Mouse (Mus musculus) lung, postnatal 0 days (tissue): ENCODE results near the gene Slc25a22. TPM values are rescaled to one million over a fixed set of nuclear protein-coding genes. Genes with fewer than 3 reads are reported as not detected.
A peak's percentile ranks its signal among the peaks of the same experiment; 100 is the strongest.

Experiments
- ATAC-seq: fragments of 200-750 bp; cut with Nextera tagmentation; 2 replicates; pipeline ENCODE4 v1.8.0; 2017; ENCODE audit warnings: moderate library complexity
- DNase-seq: peaks from one replicate; pipeline ENCODE4 v3.0.0-alpha.2; 2016; ENCODE audit warnings: low spot score
- H3K27ac ChIP-seq: fragments of 300-500 bp; sonication (generic); 2 replicates; pipeline ENCODE4 v1.5.1; 2014; ENCODE audit warnings: antibody characterized with exemption, mild to moderate bottlenecking, low read length, mixed read lengths
- H3K27me3 ChIP-seq: fragments of 300-500 bp; sonication (generic); replicated peaks from 2 replicates; pipeline ENCODE4 v1.6.1; 2014; ENCODE audit warnings: low read length, mixed read lengths; ENCODE audit not compliant: insufficient read depth
- H3K36me3 ChIP-seq: fragments of 300-500 bp; sonication (generic); 2 replicates; pipeline ENCODE4 v1.6.1; 2014; ENCODE audit warnings: low read length, mixed read lengths; ENCODE audit not compliant: insufficient read depth
- H3K4me1 ChIP-seq: fragments of 300-500 bp; sonication (generic); 2 replicates; pipeline ENCODE4 v1.6.1; 2014; ENCODE audit warnings: antibody characterized with exemption, low read depth, low read length, mixed read lengths; ENCODE audit not compliant: insufficient read depth
- H3K4me2 ChIP-seq: fragments of 300-500 bp; sonication (generic); replicated peaks from 2 replicates; pipeline ENCODE4 v1.6.1; 2014; ENCODE audit warnings: low read depth, mild to moderate bottlenecking, low read length, moderate library complexity, mixed read lengths
- H3K4me3 ChIP-seq: fragments of 300-500 bp; sonication (generic); 2 replicates; pipeline ENCODE4 v1.5.1; 2014; ENCODE audit warnings: low read depth, low read length
- H3K9ac ChIP-seq: fragments of 300-500 bp; sonication (generic); replicated peaks from 2 replicates; pipeline ENCODE4 v1.6.1; 2014; ENCODE audit warnings: low read depth, mild to moderate bottlenecking
- H3K9me3 ChIP-seq: fragments of 300-500 bp; sonication (generic); 2 replicates; pipeline ENCODE4 v1.6.1; 2016; ENCODE audit warnings: low read length, mixed read lengths
- CTCF ChIP-seq: IDR thresholded peaks from 2 replicates; pipeline ENCODE4 v1.5.1; 2016; ENCODE audit warnings: antibody characterized with exemption, mild to moderate bottlenecking
- EP300 ChIP-seq: IDR thresholded peaks from 2 replicates; pipeline ENCODE4 v1.6.1; 2016; ENCODE audit warnings: antibody characterized with exemption, mild to moderate bottlenecking, control low read depth
- WGBS: fragments of 180-500 bp; shearing (Covaris S2); extraction: QIAGEN DNeasy Blood & Tissue Kit; methylation state at CpG from one replicate; pipeline ENCODE4 v1.1.7; 2014; 5-methylcytosine and 5-hydroxymethylcytosine counted together
- polyA plus RNA-seq: library from polyadenylated mRNA; unstranded; fragments of >200 nt; fragmentation: Nextera tagmentation; extraction: Ambion mirVana; gene quantifications from 2 replicates; pipeline ENCODE4 v1.2.1, GENCODE M21; 2015

Slc25a22 gene
- polyA plus RNA-seq, 1 experiment from 2014 or later: 12.3 TPM

DNA sequence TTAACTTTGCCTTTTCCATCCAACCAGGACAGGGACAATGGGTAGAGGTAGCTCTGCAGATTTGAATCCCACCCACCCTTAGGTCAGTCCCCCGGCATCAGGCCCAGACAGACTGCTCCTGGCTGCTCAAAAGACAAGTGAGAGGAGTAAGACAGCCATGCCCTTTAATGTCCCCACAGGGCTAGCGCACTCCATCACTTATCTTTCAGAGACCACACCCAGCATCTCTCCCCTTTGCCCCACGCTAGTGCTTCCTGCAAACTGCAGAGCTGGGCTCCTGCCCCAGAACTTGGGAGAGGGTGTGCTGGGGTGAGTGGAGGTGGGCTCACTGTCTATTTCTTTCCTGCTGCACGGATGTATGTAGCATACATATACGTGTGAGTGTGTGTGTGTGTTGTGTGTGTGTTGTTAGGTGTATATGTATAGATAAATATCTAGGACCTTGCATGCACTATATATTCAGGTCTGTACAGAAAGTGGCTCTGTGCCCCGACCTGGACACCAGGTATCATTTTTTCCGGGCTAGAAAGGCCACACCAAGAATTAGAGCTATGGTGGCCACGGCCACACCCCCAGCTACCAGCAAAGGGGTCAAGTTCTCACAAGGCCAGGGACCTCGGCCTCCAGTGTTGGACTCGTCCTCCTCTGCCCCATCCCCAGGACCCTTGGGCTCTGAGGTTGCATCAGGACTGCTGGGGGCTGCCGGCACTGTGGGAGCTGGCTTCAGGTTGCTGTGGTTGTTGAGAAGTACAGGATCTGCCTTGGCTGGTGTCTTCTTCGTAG lies 10.6 kb downstream of the Slc25a22 start:
- no peak overlapping the region for H3K4me2 ChIP-seq
- H3K9ac ChIP-seq: no peak overlapping the region
- no peak overlapping the region for H3K4me3 ChIP-seq
- no peak overlapping the region for H3K27ac ChIP-seq
- H3K27me3 ChIP-seq: no peaks in the 10 kb centered on the region
- no peak for DNase-seq
- ATAC-seq: no peak
- WGBS: 74% methylated on average over 12 of the region's 12 CpGs
- H3K4me1 ChIP-seq: no peaks in the 10 kb centered on the region
- H3K36me3 ChIP-seq: no peaks in the 10 kb centered on the region; the same call in 1 of the 2 replicates
- TF ChIP-seq CTCF (no peak), EP300 (no peak)
- H3K9me3 ChIP-seq: no peaks in the 10 kb centered on the region

DNA sequence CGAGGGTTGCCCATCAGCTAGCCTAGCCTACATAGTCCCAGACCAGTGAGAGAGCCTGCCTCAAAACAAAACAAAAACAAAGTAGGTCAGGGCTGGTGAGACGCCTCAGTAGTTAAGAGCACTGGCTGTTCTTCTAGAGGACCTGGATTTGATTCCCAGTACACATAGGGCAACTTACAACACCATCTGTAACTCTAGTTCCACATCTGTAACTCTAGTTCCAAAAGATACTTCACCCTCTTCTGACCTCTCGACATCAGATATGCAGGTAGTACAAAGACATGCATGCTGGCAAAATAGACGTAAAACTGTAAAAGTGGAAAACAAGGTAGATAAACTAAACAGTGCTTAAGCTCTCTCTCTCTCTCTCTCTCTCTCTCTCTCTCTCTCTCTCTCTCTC lies 13.9 kb downstream of the Slc25a22 start:
- H3K9me3 ChIP-seq: no peaks in the 10 kb centered on the region
- no peak for DNase-seq
- WGBS: 67% methylated on average over 4 of the region's 4 CpGs

DNA sequence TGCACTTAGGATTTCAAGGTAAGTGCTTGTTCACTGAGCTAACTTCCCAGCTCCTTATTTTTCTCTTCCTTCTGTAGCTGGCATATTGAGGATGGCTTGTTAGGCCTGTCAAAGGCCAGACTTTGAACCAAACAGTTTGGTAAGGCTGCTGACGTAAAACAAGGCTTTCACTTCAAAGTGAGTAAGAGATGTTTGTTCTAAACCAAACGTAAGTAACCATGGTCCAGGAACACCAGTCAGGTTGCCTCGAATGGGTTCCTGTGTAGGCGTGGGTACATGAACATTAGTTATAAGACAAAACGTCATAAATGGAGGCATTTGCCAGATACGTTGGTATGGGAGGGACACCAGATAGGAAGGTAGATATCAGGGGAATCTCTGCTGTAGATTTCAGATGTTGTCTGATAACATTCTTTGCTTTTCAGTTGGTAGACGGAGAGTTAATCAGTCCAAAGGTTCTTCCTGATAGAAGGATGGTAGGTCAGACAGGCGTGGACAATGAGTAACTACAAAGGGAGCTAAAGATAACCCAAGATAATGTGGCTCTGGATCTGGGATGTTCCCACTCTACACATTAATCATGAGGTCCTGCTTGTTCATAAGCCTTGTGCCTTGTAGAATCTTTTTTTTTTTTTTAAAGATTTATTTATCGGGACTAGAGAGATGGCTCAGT lies 17.5 kb downstream of the Slc25a22 start:
- no peak overlapping the region for H3K4me2 ChIP-seq
- no peaks in the 10 kb centered on the region for H3K4me1 ChIP-seq
- no peaks in the 10 kb centered on the region for H3K9me3 ChIP-seq
- no peak overlapping the region for H3K4me3 ChIP-seq
- no peak overlapping the region for H3K9ac ChIP-seq
- ATAC-seq: no peak
- no peaks in the 10 kb centered on the region for H3K36me3 ChIP-seq
- H3K27me3 ChIP-seq: no peaks in the 10 kb centered on the region
- no peak overlapping the region for H3K27ac ChIP-seq
- WGBS: 71% methylated on average over 9 of the region's 9 CpGs
- no peak for DNase-seq
- no peak for TF ChIP-seq CTCF
- TF ChIP-seq EP300: no peak

More for the DNA sequence above, 13.9 kb downstream of the Slc25a22 start:
- Histone ChIP-seq H3K36me3 (no peaks in the 10 kb centered on the region), H3K4me2 (no peak overlapping the region), H3K27ac (no peak overlapping the region), H3K27me3 (no peaks in the 10 kb centered on the region), H3K4me3 (no peak overlapping the region), H3K9ac (no peak overlapping the region), H3K4me1 (no peaks in the 10 kb centered on the region)
- TF ChIP-seq CTCF (no peak), EP300 (no peak)
- ATAC-seq: no peak

DNA sequence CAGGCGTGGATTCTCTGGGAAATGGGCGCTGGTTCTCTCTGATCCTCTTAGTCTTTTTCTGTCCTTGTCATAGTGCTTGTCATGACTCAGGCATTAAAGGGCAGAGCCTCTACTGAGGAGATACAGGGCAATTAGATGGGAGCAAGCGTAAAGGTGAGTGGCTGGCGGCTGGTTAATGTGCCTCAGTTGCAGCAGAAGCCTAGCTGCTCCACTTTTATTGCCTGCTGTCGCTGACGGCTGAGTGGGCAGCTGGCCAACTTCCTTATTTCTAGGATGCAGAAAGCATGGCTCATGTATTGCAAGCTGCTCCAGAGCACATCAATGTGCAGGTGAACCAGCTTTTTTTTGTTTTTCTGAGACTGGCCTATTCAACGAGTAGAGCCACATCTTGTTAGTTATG lies 18.7 kb downstream of the Slc25a22 start:
- 54% methylated on average over 7 of the region's 7 CpGs for WGBS
- Histone ChIP-seq H3K4me1 (no peaks in the 10 kb centered on the region; the same call in 1 of the 2 replicates), H3K27me3 (no peaks in the 10 kb centered on the region), H3K27ac (no peak overlapping the region), H3K4me2 (no peak overlapping the region), H3K9ac (no peak overlapping the region), H3K4me3 (no peak overlapping the region), H3K9me3 (no peaks in the 10 kb centered on the region), H3K36me3 (no peaks in the 10 kb centered on the region)
- no peak for TF ChIP-seq CTCF
- no peak for TF ChIP-seq EP300
- ATAC-seq: no peak
- DNase-seq: no peak

DNA sequence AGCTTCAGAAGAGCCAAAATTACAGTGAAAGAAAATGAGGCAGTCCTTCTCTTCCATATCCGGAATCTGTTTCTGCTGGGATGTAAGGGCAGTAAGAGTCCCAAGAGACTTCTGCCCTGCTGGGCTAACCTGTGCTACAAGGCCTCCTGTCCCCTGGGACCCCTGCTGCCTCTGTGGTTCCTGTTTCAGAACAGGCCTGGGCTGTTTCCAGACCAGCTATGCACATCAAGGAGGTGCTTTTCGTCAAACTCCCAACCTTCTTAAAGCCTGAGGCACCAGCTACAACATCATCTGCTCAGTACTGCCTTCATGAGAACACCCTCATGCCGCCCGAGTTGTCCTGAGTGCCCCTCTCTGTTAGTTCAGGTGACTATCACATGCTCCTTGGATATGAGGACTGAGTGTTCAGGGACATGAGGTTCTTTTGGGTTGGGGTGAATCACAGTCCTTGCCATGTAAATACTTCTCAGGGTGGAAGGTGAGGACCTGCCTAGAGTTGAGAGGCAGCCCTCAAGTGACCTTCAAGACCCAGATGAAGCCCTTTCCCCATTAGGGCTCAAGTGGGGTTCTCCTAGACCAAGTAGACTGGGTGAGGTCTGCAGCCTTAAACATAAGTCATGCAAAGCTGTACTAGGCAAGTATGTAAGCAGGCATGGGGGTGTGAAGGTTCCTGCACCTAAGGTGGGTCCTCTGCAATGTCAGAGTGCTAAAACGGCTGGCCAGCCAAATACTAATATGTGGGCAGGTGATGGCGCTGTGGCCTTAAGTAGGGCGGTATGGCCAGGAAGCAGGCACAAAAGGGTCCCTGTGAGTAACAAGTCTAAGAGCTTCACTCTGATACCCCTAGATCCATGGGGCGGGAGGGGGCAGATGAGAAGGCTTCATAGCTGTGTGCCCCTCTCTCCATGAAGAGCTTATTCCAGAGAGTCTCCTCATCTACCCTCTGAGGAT lies 19.7 kb downstream of the Slc25a22 start:
- Histone ChIP-seq H3K4me1 (no peaks in the 10 kb centered on the region; the same call in 1 of the 2 replicates), H3K36me3 (no peaks in the 10 kb centered on the region), H3K4me2 (no peak overlapping the region), H3K9me3 (no peaks in the 10 kb centered on the region), H3K4me3 (no peak overlapping the region), H3K27ac (no peak overlapping the region), H3K9ac (no peak overlapping the region), H3K27me3 (no peaks in the 10 kb centered on the region)
- no peak for ATAC-seq
- TF ChIP-seq CTCF (peak; percentile 30), EP300 (peak; percentile 86)
- WGBS: 70% methylated on average over 8 of the region's 8 CpGs
- no peak for DNase-seq
